Comparison of ENCODE assay signal across 9 mouse cellular contexts in genomic region chr14:33808593-33809265, GRCm38 (mm10).
A peak's percentile ranks its signal among the peaks of the same experiment; 100 is the strongest.
DNase-seq lines count a peak whose midpoint lies in the region; ATAC-seq lines count a peak whose summit lies in the region.
"Had no signal": no experiment of that assay in that cellular context is flagged by ENCODE, and none has a peak within 500 bp of the region (broad histone marks: within the 10 kb centered on the region; RNA-seq: fewer than 3 reads in every experiment).

No protein-coding gene starts in this region.

- peak overlapping the region; percentile 77 for H3K27ac ChIP-seq in lung, embryonic 16.5 days (ENCODE audit: low read length)
- H3K27ac ChIP-seq: hindbrain, embryonic 15.5 days had no signal

- H3K27me3 ChIP-seq in lung, embryonic 16.5 days (ENCODE audit: control insufficient read depth, insufficient read depth, low read depth, low read length) = no peaks in the 10 kb centered on the region; the same call in 1 of the 2 replicates
- H3K27me3 ChIP-seq: hindbrain, embryonic 15.5 days had no signal

- WGBS in lung, embryonic 16.5 days = 26% methylated on average over 11 of the region's 11 CpGs

- H3K36me3 ChIP-seq in lung, embryonic 16.5 days (ENCODE audit: control insufficient read depth, insufficient read depth, low read length) = no peaks in the 10 kb centered on the region
- H3K36me3 ChIP-seq: hindbrain, embryonic 15.5 days had no signal

- no peaks in the 10 kb centered on the region for H3K9me3 ChIP-seq in lung, embryonic 16.5 days (ENCODE audit: control insufficient read depth, low read length)
- H3K9me3 ChIP-seq: hindbrain, embryonic 15.5 days had no signal

- no peak overlapping the region for H3K4me3 ChIP-seq in lung, embryonic 16.5 days (ENCODE audit: low read length)
- H3K4me3 ChIP-seq: hindbrain, embryonic 15.5 days had no signal

- intact Hi-C loops in gastrocnemius, postnatal 14 days (cut with DNase I; ENCODE audit: low total_unique reads) = no loop called here

- DNase-seq in adrenal gland, adult (ENCODE audit: inconsistent age in 2 of 2, low spot score in 1 of 2) = peak; percentile 45 to 66
- DNase-seq in adrenal gland, postnatal 4 days (ENCODE audit: low spot score in 2 of 2) = no peak
- DNase-seq in gastrocnemius, postnatal 14 days = peak; percentile 37
- DNase-seq in kidney, adult 9 months = peak; percentile 68
- DNase-seq in right cerebral cortex, postnatal 36 days (ENCODE audit: low spot score in 2 of 2) = no peak
- DNase-seq in frontal cortex, postnatal 14 days (ENCODE audit: low spot score in 2 of 2) = no peak
- no peak for DNase-seq in layer of hippocampus, adult 9-10 months (ENCODE audit: low spot score)

- H3K4me1 ChIP-seq in lung, embryonic 16.5 days (replicated peaks; ENCODE audit: control insufficient read depth, insufficient read depth, low read length) = peaks cover 30% of the 10 kb centered on the region
- H3K4me1 ChIP-seq: hindbrain, embryonic 15.5 days had no signal

- H3K9ac ChIP-seq in lung, embryonic 16.5 days (ENCODE audit: low read length) = no peak overlapping the region; the same call in 1 of the 2 replicates
- H3K9ac ChIP-seq: hindbrain, embryonic 15.5 days had no signal

- peak; percentile 89 for ATAC-seq in lung, embryonic 16.5 days (ENCODE audit: low read depth)

- H3K4me2 ChIP-seq in lung, embryonic 16.5 days (ENCODE audit: low read depth, low read length) = no peak overlapping the region
- H3K4me2 ChIP-seq: hindbrain, embryonic 15.5 days had no signal

Comparison
In these comparisons a context has a peak if more than half of its experiments do, and no peak if none do; other contexts are left out.
1. DNase-seq: peak in adrenal gland, adult (2 of 2), gastrocnemius, postnatal 14 days (single experiment) and kidney, adult 9 months (single experiment); none in adrenal gland, postnatal 4 days (0 of 2), right cerebral cortex, postnatal 36 days (0 of 2), frontal cortex, postnatal 14 days (0 of 2) and layer of hippocampus, adult 9-10 months (single experiment).